Mouse (Mus musculus): ENCODE results near the gene Vmn1r74. TPM values are rescaled to one million over a fixed set of nuclear protein-coding genes. Genes with fewer than 3 reads are reported as not detected.
"Not testable (repeated sequence)": the region's sequence is repeated elsewhere in the genome, so short reads cannot be mapped to it uniquely, and the experiment has no call there.

The Vmn1r74 gene
- polyA plus RNA-seq (2014; fragmentation: Nextera tagmentation; extraction: Ambion mirVana), result not detected in 2 replicates

- H3K4me3 ChIP-seq (replicated peaks; ENCODE audit: low read length), result no peak within 1 kb of the TSS
- DNase-seq (ENCODE audit: low spot score) (no peak), ATAC-seq (ENCODE audit: low FRiP score) (no peak)
- 85% methylated on average over 2 of the region's 2 CpGs for WGBS
- no peaks in the 10 kb centered on the region for H3K36me3 ChIP-seq (replicated peaks; ENCODE audit: control insufficient read depth, insufficient read depth)
- no peaks in the 10 kb centered on the region for H3K27me3 ChIP-seq (ENCODE audit: control insufficient read depth, insufficient read depth, low read length)
- peaks cover 31% of the 10 kb centered on the region for H3K9me3 ChIP-seq (ENCODE audit: control insufficient read depth, low read length)
- H3K4me2 ChIP-seq (replicated peaks), result no peak within 1 kb of the TSS
- H3K27ac ChIP-seq, result no peak within 1 kb of the TSS
- H3K9ac ChIP-seq, result no peak within 1 kb of the TSS
- no peaks in the 10 kb centered on the region for H3K4me1 ChIP-seq (replicated peaks; ENCODE audit: control insufficient read depth, insufficient read depth, low read length)
Measured at GRCm38 (mm10) chr7:11833680-11834079, at the start of gene Vmn1r74. Gene Vmn1r74 (plus strand): TSS chr7:11833980.

DNA sequence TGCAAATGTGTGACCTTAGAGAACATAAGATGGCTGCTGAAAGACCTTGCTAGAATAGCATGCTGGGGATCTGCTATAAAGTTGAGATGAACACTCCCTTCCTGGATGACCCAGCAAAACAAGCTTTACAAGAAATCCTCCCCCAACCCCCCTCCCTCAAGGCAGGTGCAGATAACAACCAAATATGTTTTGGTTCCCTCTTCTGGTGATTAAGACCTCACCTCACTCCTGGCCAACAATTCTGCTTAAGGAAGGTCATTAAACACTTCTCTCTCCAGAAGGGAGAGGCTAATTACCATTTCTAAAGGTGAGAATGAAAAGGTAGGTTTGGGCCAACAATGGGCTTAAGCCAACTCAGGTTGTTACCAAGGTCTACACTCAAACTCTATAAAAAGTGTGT is 20.0 kb upstream of the Vmn1r74 start:
- ATAC-seq (ENCODE audit: low FRiP score) (no peak), DNase-seq (ENCODE audit: low spot score) (no peak)
- H3K4me2 ChIP-seq (replicated peaks), result no peak overlapping the region
- H3K9me3 ChIP-seq (ENCODE audit: control insufficient read depth, low read length), result peaks cover 31% of the 10 kb centered on the region
- H3K9ac ChIP-seq, result no peak overlapping the region
- H3K27me3 ChIP-seq (ENCODE audit: control insufficient read depth, insufficient read depth, low read length), result no peaks in the 10 kb centered on the region
- no peaks in the 10 kb centered on the region for H3K36me3 ChIP-seq (replicated peaks; ENCODE audit: control insufficient read depth, insufficient read depth)
- H3K4me3 ChIP-seq (replicated peaks; ENCODE audit: low read length), result no peak overlapping the region
- no peaks in the 10 kb centered on the region for H3K4me1 ChIP-seq (replicated peaks; ENCODE audit: control insufficient read depth, insufficient read depth, low read length)
- H3K27ac ChIP-seq, result no peak overlapping the region

- no peaks in the 10 kb centered on the region for H3K27me3 ChIP-seq (ENCODE audit: control insufficient read depth, insufficient read depth, low read length)
- no peak for ATAC-seq (ENCODE audit: low FRiP score)
- no peak for DNase-seq (ENCODE audit: low spot score)
- no peak overlapping the region for H3K27ac ChIP-seq
- no peak overlapping the region for H3K9ac ChIP-seq
- H3K4me1 ChIP-seq (replicated peaks; ENCODE audit: control insufficient read depth, insufficient read depth, low read length), result no peaks in the 10 kb centered on the region
- H3K4me2 ChIP-seq (replicated peaks), result no peak overlapping the region
- no peak overlapping the region for H3K4me3 ChIP-seq (replicated peaks; ENCODE audit: low read length)
- 86% methylated on average over 1 of the region's 1 CpGs for WGBS
- peaks cover 29% of the 10 kb centered on the region for H3K9me3 ChIP-seq (ENCODE audit: control insufficient read depth, low read length)
- H3K36me3 ChIP-seq (replicated peaks; ENCODE audit: control insufficient read depth, insufficient read depth), result no peaks in the 10 kb centered on the region
Measured at GRCm38 (mm10) chr7:11822166-11822565, 11.6 kb upstream of the Vmn1r74 start.

DNA sequence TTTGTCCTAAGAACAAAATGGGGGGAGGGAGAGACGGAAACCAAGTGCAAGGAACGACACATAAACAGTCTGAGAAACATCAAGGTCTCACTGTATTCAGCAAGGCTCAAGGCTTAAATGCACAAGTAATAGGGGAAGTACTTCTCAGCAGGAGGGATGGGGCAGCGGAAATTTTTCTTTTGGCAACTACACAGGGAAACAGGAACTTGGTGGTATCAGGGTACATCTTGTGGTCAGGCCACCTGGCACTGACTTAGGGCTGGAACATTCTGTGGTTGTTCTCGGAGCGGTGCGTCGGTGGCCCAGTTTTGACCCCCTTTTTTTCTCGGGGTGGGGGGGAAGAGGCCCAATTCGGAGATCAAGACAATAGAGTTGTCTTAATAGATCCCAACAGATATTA is 10.5 kb upstream of the Vmn1r74 start:
- H3K9ac ChIP-seq; ATAC-seq (ENCODE audit: low FRiP score); H3K27me3 ChIP-seq (ENCODE audit: control insufficient read depth, insufficient read depth, low read length); H3K4me1 ChIP-seq (replicated peaks; ENCODE audit: control insufficient read depth, insufficient read depth, low read length); DNase-seq (ENCODE audit: low spot score); H3K27ac ChIP-seq; H3K4me2 ChIP-seq (replicated peaks); H3K4me3 ChIP-seq (replicated peaks; ENCODE audit: low read length); H3K36me3 ChIP-seq (replicated peaks; ENCODE audit: control insufficient read depth, insufficient read depth): not testable (repeated sequence)
- peaks cover 21% of the 10 kb centered on the region for H3K9me3 ChIP-seq (ENCODE audit: control insufficient read depth, low read length)
- 87% methylated on average over 9 of the region's 9 CpGs for WGBS

GRCm38 (mm10) chr7:11874330-11874729 is 40.5 kb downstream of the Vmn1r74 start, which contains the start of gene Vmn1r75:
Gene Vmn1r75 (plus strand): TSS chr7:11874630.
- Histone ChIP-seq H3K4me3 (replicated peaks; ENCODE audit: low read length) (no peak within 1 kb of the TSS), H3K36me3 (replicated peaks; ENCODE audit: control insufficient read depth, insufficient read depth) (no peaks in the 10 kb centered on the region), H3K27me3 (ENCODE audit: control insufficient read depth, insufficient read depth, low read length) (no peaks in the 10 kb centered on the region), H3K9me3 (ENCODE audit: control insufficient read depth, low read length) (peaks cover 13% of the 10 kb centered on the region; the same call in 1 of the 2 replicates), H3K9ac (no peak within 1 kb of the TSS), H3K27ac (no peak within 1 kb of the TSS), H3K4me2 (replicated peaks) (no peak within 1 kb of the TSS), H3K4me1 (replicated peaks; ENCODE audit: control insufficient read depth, insufficient read depth, low read length) (no peaks in the 10 kb centered on the region)
- ATAC-seq (ENCODE audit: low FRiP score) (no peak), DNase-seq (ENCODE audit: low spot score) (no peak)

Other genes starting within 250 kb of the Vmn1r74 start
- gene Zscan4-ps3, start 224.7 kb upstream of the Vmn1r74 start, polyA plus RNA-seq (2014; fragmentation: Nextera tagmentation; extraction: Ambion mirVana), result not detected in 2 replicates
- gene Vmn1r72, start 153.8 kb upstream of the Vmn1r74 start, polyA plus RNA-seq (2014; fragmentation: Nextera tagmentation; extraction: Ambion mirVana), result not detected in 2 replicates
- gene Vmn1r73, start 103.7 kb upstream of the Vmn1r74 start, polyA plus RNA-seq (2014; fragmentation: Nextera tagmentation; extraction: Ambion mirVana), result not detected in 2 replicates
- not detected in 2 replicates for gene Vmn1r75, start 40.6 kb downstream of the Vmn1r74 start, polyA plus RNA-seq (2014; fragmentation: Nextera tagmentation; extraction: Ambion mirVana)
- not detected in 2 replicates for gene Vmn1r76, start 104.2 kb downstream of the Vmn1r74 start, polyA plus RNA-seq (2014; fragmentation: Nextera tagmentation; extraction: Ambion mirVana)
- gene Vmn1r77, start 202.8 kb downstream of the Vmn1r74 start, polyA plus RNA-seq (2014; fragmentation: Nextera tagmentation; extraction: Ambion mirVana), result not detected in 2 replicates

Data from hindbrain, embryonic 14.5 days (tissue).